Mouse (Mus musculus) liver (tissue): Measurements from ENCODE around the gene Mep1a.

Experiments used
- DNase-seq: peaks from one replicate; pipeline ENCODE4 v3.0.0-alpha.2; 2020; ENCODE audit warnings: mixed read lengths

The Mep1a gene

GRCm38 (mm10) chr17:43477621-43478020, 25.0 kb downstream of the Mep1a start:
- DNase-seq, result no peak

GRCm38 (mm10) chr17:43474775-43475174, 27.8 kb downstream of the Mep1a start:
- DNase-seq, result no peak

- peak; percentile 19 for DNase-seq
These were observed 30.1 kb downstream of the Mep1a start for GRCm38 (mm10) chr17:43472558-43472957.

DNA sequence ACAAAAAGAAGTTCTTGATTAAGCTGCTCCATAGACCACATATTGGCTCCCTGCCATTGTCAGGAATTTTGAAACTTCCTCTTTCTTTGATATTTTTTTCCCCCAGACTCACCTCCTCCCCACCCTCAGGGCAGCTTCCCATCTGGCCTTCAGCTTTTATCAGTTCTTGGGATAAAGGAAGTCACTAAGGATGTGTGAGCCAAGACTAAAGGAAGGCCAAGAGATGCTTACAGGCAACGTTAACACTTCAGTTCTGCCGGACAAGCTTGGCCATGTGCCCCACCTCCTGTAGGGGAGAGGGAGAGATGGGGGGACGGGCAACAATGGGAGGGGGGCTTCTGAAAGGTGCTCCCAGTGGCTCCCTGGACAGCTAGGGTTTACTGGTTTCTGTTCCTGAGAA, 32.6 kb downstream of the Mep1a start:
- no peak for DNase-seq

GRCm38 (mm10) chr17:43460245-43461181, 42.1 kb downstream of the Mep1a start:
- DNase-seq, result peak; percentile 69

GRCm38 (mm10) chr17:43459737-43460230, 42.8 kb downstream of the Mep1a start:
- DNase-seq, result no peak

DNA sequence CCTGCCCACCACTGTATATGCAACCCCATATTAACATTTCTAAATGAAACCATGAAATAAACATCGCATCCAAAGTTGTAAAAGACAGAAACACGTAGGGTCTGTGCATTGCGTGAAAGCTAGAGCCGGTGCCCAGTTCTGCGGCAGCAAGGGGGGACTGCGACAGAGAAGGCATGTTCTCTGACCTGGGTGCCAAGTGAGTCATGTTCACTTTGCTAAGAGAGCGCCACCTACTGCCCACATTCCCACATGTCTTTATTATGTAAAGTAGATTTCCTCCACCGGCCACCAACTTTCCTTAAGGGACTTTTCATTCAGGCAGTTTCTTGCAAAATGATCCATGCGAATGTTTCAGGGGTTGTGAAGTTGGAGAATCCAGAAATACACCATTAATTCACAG, 44.0 kb downstream of the Mep1a start:
- DNase-seq, result peak; percentile 72

- no peak for DNase-seq
These were observed 51.4 kb downstream of the Mep1a start for GRCm38 (mm10) chr17:43451216-43451615.

- no peak for DNase-seq
These were observed 68.1 kb downstream of the Mep1a start for GRCm38 (mm10) chr17:43434485-43434884.

DNA sequence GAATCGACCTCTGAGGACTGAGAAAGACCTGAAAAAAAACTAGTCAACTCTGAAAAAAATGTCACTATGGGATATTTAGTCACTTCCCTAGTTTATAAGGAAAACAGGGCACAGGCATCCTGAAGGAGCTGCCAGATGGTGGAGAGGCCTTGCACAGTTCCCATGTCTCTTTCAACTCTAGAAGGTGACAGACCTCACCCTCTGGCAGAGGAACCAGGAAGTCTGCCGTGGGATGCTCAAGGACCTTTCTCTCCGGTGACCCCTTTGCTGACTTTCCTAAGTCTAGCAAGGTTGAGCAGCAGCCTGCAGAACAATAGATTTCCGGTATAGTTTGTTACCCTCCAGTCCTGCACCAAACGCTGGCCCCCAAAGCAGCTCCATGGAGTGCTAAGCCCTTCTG, 70.9 kb downstream of the Mep1a start:
- DNase-seq, result no peak
